Mouse (Mus musculus): ENCODE measurements around the gene Klf2.
A peak's percentile ranks its signal among the peaks of the same experiment; 100 is the strongest.

DNA sequence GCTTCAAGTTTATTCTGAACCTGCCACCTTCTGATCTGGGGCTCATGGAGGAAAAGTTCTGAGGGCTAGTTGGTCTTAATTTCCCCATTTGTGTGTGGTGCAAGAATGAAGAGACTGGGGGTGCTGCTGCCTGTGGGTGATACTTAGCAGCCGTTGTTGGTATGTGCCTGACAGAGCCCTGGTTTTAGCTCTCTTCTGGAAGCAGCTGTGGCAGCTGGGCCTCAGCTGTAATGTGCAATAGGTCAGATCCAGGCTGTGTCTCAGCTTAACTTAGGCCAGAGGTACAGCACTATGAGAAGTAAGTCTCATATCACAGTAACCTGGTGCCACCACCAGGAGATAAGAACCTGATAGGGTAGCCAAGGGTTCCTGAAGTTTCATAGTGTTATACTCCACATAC, 28.7 kb downstream of the Klf2 start:
- TF ChIP-seq CTCF (IDR thresholded peaks at IDR 0.05; ENCODE audit: low read depth) (0 out of 2 replicates have a peak, but pooled peaks have one; percentile 5), EP300 (IDR thresholded peaks at IDR 0.05; ENCODE audit: low read depth) (no peak)

Data from liver, postnatal 0 days (tissue).